Mouse (Mus musculus): Measurements from ENCODE around the gene Fmnl2. TPM values are rescaled to one million over a fixed set of nuclear protein-coding genes. Genes with fewer than 3 reads are reported as not detected.

The Fmnl2 gene
- polyA plus RNA-seq, 1 experiment = 3.9 TPM

DNA sequence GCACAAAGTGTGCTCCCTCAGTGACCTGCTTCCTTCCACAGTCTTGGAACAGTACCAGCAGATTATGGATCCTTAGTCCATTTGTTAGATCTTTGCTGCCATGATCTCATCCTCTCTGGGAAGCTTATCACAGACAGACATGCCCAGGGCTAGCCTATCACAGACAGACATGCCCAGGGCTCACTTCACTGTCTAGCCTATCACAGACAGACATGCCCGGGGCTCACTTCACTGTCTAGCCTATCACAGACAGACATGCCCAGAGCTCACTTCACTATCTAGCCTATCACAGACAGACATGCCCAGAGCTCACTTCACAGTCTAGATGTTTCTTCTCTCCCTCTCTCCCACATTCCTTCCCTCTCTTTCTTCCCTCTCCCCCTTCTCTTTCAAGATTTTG, 171.2 kb downstream of the Fmnl2 start:
- Histone ChIP-seq H3K4me1 (ENCODE audit: control insufficient read depth, insufficient read depth, insufficient read length, low read length) (peaks cover 8% of the 10 kb centered on the region), H3K27ac (replicated peaks; ENCODE audit: low read depth, low read length) (no peak overlapping the region), H3K4me3 (ENCODE audit: insufficient read depth, low read depth, low read length) (no peak overlapping the region)

GRCm38 (mm10) chr2:53029716-53030431, 172.2 kb downstream of the Fmnl2 start:
- Histone ChIP-seq H3K4me3 (ENCODE audit: insufficient read depth, low read depth, low read length) (no peak overlapping the region), H3K27ac (replicated peaks; ENCODE audit: low read depth, low read length) (no peak overlapping the region), H3K4me1 (ENCODE audit: control insufficient read depth, insufficient read depth, insufficient read length, low read length) (peaks cover 8% of the 10 kb centered on the region)

DNA sequence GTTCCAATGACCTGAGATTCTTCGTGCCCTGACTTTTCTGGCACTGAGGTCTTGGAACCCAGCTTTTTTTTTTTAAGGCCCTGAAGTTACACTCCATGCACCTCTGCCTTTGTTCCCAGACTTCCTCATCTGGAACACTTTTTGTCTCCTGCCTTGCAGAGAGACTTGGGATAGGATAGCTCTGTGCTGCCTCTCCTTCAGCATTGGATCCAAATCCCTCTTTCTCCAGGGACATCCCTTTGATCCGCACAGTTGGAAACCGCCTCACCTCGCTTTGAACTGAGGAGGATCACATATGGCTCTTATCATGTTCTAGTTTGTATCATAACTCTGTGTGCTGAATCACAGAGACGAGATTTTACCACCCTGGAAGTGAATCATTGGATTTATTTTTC, 172.8 kb downstream of the Fmnl2 start:
- Histone ChIP-seq H3K4me1 (ENCODE audit: control insufficient read depth, insufficient read depth, insufficient read length, low read length) (peaks cover 8% of the 10 kb centered on the region), H3K4me3 (ENCODE audit: insufficient read depth, low read depth, low read length) (no peak overlapping the region), H3K27ac (replicated peaks; ENCODE audit: low read depth, low read length) (no peak overlapping the region)

DNA sequence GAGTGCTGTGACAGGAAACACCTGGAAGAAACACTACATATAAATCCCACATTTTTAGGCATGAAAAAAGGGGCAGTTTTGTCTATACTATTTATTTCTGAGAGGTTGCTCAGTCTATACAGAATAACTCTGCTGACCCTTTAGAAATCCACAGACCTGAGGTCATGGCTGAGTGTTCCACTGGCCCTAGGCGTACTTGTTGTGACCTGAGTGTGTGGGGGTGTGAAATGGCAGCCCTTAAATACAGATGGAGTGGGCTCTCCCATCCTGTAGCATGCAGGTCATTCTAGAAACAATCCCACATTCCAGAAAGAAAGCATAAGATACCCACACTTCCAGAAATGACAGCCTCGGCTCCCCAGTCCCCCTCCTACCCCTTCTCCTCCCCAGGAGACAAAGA, 180.6 kb downstream of the Fmnl2 start:
- no peak overlapping the region for H3K4me3 ChIP-seq (ENCODE audit: insufficient read depth, low read depth, low read length)
- no peaks in the 10 kb centered on the region for H3K4me1 ChIP-seq (ENCODE audit: control insufficient read depth, insufficient read depth, insufficient read length, low read length)
- no peak overlapping the region for H3K27ac ChIP-seq (replicated peaks; ENCODE audit: low read depth, low read length)

DNA sequence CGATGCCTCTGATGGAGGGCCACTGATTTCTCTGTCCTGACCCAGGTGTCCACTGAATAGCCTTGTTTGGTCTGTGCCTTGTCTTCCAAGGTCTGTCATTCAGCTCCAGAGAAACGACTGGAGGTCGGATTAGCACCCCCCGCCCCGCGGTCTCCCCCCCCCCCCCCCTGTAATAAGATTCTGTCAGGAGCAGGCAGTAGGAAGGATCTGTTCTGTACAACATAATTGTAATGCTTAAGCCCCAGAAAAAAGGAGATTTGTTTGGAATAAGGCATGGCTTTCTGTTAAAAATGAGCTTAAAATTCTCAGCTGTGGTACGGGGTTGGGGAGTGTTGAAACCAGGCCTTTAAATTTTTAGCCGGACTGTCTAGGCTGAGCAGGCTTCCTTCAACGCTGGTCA, 181.1 kb downstream of the Fmnl2 start:
- H3K27ac ChIP-seq (replicated peaks; ENCODE audit: low read depth, low read length) = no peak overlapping the region
- no peak overlapping the region for H3K4me3 ChIP-seq (ENCODE audit: insufficient read depth, low read depth, low read length)
- H3K4me1 ChIP-seq (ENCODE audit: control insufficient read depth, insufficient read depth, insufficient read length, low read length) = no peaks in the 10 kb centered on the region

DNA sequence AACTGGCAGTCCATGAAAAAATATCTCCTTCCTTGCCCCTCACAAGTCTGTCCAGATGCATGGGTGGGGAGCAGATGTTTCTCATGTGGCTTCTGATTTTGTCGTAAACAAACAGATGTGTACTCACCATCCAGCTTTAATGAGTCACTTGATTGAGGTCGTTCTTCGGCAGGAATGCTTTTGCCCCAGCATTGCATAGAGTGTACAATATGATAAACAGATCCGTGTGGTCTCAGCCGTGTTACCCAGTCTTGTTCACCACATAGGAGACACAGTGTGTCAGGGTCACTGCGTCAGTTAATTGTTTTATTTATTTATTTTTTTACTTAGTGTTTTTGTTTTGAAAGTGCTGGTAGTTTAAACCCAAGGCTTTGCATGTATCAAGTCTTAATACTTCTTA, 189.4 kb downstream of the Fmnl2 start:
- Histone ChIP-seq H3K27ac (replicated peaks; ENCODE audit: low read depth, low read length) (no peak overlapping the region), H3K4me3 (ENCODE audit: insufficient read depth, low read depth, low read length) (no peak overlapping the region), H3K4me1 (ENCODE audit: control insufficient read depth, insufficient read depth, insufficient read length, low read length) (no peaks in the 10 kb centered on the region)

- H3K27ac ChIP-seq (replicated peaks; ENCODE audit: low read depth, low read length) = no peak overlapping the region
- H3K4me3 ChIP-seq (ENCODE audit: insufficient read depth, low read depth, low read length) = no peak overlapping the region
- H3K4me1 ChIP-seq (ENCODE audit: control insufficient read depth, insufficient read depth, insufficient read length, low read length) = no peaks in the 10 kb centered on the region
Observed at GRCm38 (mm10) chr2:53047749-53048387, 190.2 kb downstream of the Fmnl2 start.

DNA sequence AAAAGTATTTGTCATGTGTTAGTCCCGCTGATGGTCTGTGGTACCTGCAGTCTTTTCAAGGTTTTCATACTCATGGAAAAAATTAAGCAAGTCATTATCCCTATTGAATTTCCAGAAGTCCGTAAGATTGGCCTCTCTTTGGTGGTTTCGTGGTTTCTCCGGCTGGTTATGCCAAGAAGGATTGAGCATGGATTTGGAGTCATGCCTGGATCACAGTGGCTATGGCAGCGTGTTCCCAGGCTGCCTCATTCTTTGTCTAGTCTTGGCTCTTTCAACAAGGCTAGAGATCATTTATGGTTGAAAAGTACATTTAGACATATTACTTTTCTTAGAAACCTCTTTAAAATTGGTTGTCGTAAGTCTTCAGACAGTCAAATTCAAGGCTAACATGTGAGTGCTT, 192.7 kb downstream of the Fmnl2 start:
- no peaks in the 10 kb centered on the region for H3K4me1 ChIP-seq (ENCODE audit: control insufficient read depth, insufficient read depth, insufficient read length, low read length)
- no peak overlapping the region for H3K27ac ChIP-seq (replicated peaks; ENCODE audit: low read depth, low read length)
- no peak overlapping the region for H3K4me3 ChIP-seq (ENCODE audit: insufficient read depth, low read depth, low read length)

DNA sequence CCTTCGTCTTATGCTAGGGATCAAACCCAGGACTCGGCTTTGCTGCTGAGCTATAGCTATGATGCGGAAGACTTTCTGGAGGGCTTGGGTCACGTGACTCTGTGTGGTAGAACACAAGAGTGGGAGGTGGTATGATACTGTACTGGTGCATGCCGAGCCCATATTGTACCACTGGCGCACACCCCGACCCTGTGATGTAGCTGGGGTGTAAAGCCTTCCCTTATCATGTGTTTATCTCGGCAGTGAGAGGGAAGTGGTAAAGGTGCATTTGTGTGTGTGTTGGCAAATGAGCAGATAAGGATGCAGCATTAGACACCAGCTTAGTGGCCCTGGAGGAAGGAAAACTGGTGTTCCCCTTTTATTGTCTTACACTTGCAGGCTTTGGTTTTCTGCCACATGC, 193.8 kb downstream of the Fmnl2 start:
- H3K4me1 ChIP-seq (ENCODE audit: control insufficient read depth, insufficient read depth, insufficient read length, low read length) = no peaks in the 10 kb centered on the region
- no peak overlapping the region for H3K27ac ChIP-seq (replicated peaks; ENCODE audit: low read depth, low read length)

DNA sequence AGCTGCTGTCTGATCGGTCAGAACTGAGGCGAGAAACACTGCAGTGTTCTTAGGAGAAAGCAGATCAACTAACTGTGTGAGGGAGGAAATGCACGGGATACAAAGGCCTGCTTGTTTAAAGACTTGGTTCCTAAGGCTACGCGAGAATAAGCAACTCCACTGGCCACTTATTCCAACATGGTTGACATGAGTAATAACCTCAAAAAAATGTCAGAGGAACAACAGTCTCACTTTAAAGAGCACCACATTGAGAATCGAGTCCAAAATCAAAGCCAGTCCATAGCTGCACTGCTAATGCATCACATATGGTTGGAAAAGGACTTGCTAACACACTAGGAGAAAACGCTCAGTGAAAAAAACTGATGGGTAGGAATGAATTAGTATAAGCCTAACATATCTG, 196.1 kb downstream of the Fmnl2 start:
- H3K4me3 ChIP-seq (ENCODE audit: insufficient read depth, low read depth, low read length) = no peak overlapping the region
- H3K4me1 ChIP-seq (ENCODE audit: control insufficient read depth, insufficient read depth, insufficient read length, low read length) = no peaks in the 10 kb centered on the region
- no peak overlapping the region for H3K27ac ChIP-seq (replicated peaks; ENCODE audit: low read depth, low read length)

More for the DNA sequence above, 193.8 kb downstream of the Fmnl2 start:
- H3K4me3 ChIP-seq (ENCODE audit: insufficient read depth, low read depth, low read length) = no peak overlapping the region

DNA sequence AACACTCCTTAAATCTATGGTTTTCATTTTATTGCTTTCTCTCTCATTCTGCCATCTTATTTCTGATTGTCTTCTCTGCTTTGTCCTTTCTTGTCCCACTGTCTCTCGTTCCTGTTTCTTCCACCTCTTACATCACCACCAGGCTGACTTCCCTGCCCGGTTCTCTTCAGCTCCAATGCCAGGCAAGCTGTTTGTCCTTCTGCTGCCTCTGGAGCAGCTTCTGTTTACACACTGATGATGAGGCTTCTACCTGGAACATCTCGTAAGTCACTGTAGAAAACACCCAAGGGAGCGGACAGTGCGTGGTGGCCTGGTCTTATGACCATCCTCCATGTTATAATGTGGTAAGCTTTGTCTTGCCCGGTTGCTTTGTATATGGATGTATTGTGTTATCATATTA, 198.9 kb downstream of the Fmnl2 start:
- Histone ChIP-seq H3K27ac (replicated peaks; ENCODE audit: low read depth, low read length) (no peak overlapping the region), H3K4me1 (ENCODE audit: control insufficient read depth, insufficient read depth, insufficient read length, low read length) (no peaks in the 10 kb centered on the region), H3K4me3 (ENCODE audit: insufficient read depth, low read depth, low read length) (no peak overlapping the region)

DNA sequence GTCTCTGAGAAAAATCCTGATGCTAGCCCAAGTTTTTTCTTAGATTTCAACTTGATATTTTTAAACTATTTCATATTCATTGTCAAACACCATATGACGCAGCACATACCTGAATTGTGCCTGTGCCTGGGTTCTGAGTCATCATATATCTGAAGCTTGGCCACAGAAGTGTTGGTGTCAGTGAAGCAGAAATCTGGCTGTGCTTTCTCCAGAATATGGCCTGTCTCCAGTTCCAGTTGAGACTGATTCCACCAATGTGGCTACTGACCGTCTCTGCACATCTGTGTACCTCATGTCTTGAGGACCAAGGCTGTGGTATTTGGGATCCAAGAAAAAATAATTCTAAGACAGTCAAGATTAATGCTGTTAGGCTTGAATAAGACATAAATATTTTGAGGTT, 199.6 kb downstream of the Fmnl2 start:
- Histone ChIP-seq H3K4me3 (ENCODE audit: insufficient read depth, low read depth, low read length) (no peak overlapping the region), H3K27ac (replicated peaks; ENCODE audit: low read depth, low read length) (no peak overlapping the region), H3K4me1 (ENCODE audit: control insufficient read depth, insufficient read depth, insufficient read length, low read length) (no peaks in the 10 kb centered on the region)

DNA sequence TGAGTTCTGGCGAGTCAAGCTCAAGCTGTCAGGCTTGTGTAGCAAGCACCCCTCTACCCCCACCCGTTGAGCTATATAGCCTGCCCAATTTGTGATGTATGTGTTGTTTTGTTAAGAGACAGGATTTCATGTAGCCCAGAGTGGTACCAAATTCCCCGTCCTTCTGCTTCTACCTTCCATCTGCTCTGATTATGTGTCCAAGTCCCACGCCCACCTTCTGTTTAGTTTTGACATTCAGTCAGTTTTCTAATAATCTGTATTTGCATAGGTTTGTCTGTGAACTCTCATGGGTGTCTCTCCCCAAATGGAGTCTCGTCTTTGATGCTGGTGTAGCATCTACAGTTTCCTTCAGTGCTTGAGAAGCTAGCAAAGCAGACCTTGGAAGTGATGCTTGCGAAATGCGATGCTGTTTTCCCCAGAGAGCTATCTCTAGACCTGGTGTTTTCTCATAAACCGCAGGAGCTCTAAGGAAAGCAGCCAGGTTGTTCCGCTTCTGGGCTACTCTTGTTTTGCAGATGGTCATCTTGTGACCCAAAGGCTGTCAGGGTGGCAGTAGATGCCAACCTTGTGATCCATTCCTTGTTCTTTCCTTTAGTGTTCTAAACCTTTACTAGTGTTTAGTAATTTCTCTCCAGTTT, 203.8 kb downstream of the Fmnl2 start:
- no peak overlapping the region for H3K4me3 ChIP-seq (ENCODE audit: insufficient read depth, low read depth, low read length)

GRCm38 (mm10) chr2:53066973-53067372, 209.3 kb downstream of the Fmnl2 start:
- H3K27ac ChIP-seq (replicated peaks; ENCODE audit: low read depth, low read length) = no peak overlapping the region
- H3K4me3 ChIP-seq (ENCODE audit: insufficient read depth, low read depth, low read length) = no peak overlapping the region
- H3K4me1 ChIP-seq (ENCODE audit: control insufficient read depth, insufficient read depth, insufficient read length, low read length) = no peaks in the 10 kb centered on the region

More for the DNA sequence above, 203.8 kb downstream of the Fmnl2 start:
- no peaks in the 10 kb centered on the region for H3K4me1 ChIP-seq (ENCODE audit: control insufficient read depth, insufficient read depth, insufficient read length, low read length)
- H3K27ac ChIP-seq (replicated peaks; ENCODE audit: low read depth, low read length) = no peak overlapping the region

DNA sequence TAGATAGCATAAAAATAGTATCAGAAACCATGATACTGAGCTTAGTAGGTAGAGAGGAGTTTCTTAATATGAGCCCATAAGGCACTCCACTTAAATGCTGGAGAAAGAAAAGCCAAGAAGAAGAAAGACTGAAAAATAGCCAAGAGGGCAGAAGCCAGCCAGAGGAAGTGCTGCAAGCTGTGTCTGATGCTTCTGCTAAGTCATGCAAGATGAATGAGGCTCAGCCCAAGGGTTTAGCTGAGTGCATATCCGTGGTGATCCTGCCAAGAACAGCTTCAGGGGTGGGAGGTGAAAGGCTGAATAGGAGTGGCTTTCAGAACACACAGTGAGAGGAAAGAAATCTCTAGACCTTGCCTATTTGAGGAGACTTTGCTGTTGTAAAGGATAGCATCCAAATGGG, 212.9 kb downstream of the Fmnl2 start:
- no peak overlapping the region for H3K27ac ChIP-seq (replicated peaks; ENCODE audit: low read depth, low read length)
- H3K4me1 ChIP-seq (ENCODE audit: control insufficient read depth, insufficient read depth, insufficient read length, low read length) = no peaks in the 10 kb centered on the region

More for the DNA sequence above, 212.9 kb downstream of the Fmnl2 start:
- no peak overlapping the region for H3K4me3 ChIP-seq (ENCODE audit: insufficient read depth, low read depth, low read length)

Measured in brown adipose tissue, adult 24 weeks (tissue).